Comparison of ENCODE assay signal across 14 mouse cellular contexts in genomic region chr9:114098716-114099302, GRCm38 (mm10). TPM values are rescaled to one million over a fixed set of nuclear protein-coding genes. Genes with fewer than 3 reads are reported as not detected.
"Had no signal": no experiment of that assay in that cellular context is flagged by ENCODE, and none has a peak within 500 bp of the region (broad histone marks: within the 10 kb centered on the region; RNA-seq: fewer than 3 reads in every experiment).

No protein-coding gene starts in this region.

- H3K9ac ChIP-seq: limb, embryonic 15.5 days; midbrain, embryonic 15.5 days; neural tube, embryonic 12.5 days had no signal

- ATAC-seq: lung, postnatal 0 days; midbrain, embryonic 15.5 days had no signal

- H3K36me3 ChIP-seq: limb, embryonic 15.5 days; midbrain, embryonic 10.5 days; midbrain, embryonic 15.5 days; neural tube, embryonic 12.5 days had no signal

- H3K27me3 ChIP-seq: limb, embryonic 15.5 days; midbrain, embryonic 15.5 days; neural tube, embryonic 12.5 days had no signal

- H3K27ac ChIP-seq: left cerebral cortex, adult 2 months; limb, embryonic 15.5 days; midbrain, embryonic 10.5 days; midbrain, embryonic 15.5 days; neural tube, embryonic 12.5 days; stomach, postnatal 0 days had no signal

- H3K4me1 ChIP-seq: limb, embryonic 15.5 days; midbrain, embryonic 10.5 days; midbrain, embryonic 15.5 days; neural tube, embryonic 12.5 days had no signal

- H3K4me2 ChIP-seq: limb, embryonic 15.5 days; midbrain, embryonic 15.5 days; neural tube, embryonic 12.5 days had no signal

- H3K9me3 ChIP-seq: limb, embryonic 15.5 days; midbrain, embryonic 10.5 days; midbrain, embryonic 15.5 days; neural tube, embryonic 12.5 days had no signal

- H3K4me3 ChIP-seq: left cerebral cortex, adult 2 months; limb, embryonic 15.5 days; midbrain, embryonic 10.5 days; midbrain, embryonic 15.5 days; neural tube, embryonic 12.5 days had no signal

- DNase-seq: kidney, adult 11 months; kidney, postnatal 10 days; kidney, postnatal 4 days; lung, adult 2 months; lung, postnatal 36 days; thymus, postnatal 4 days had no signal

RNA-seq across cellular contexts. Expression of gene Susd5, which starts 41.9 kb away (rescaled TPM):
- total RNA-seq: monocyte, adult 5-6 weeks had no signal
- polyA plus RNA-seq: lung, postnatal 0 days had no signal
